Mouse (Mus musculus) lung, postnatal 0 days (tissue): Measurements from ENCODE around the gene Ifnl3.

ENCODE experiments used
- CTCF ChIP-seq: IDR thresholded peaks from 2 replicates; pipeline ENCODE4 v1.5.1; 2016; ENCODE audit warnings: antibody characterized with exemption, mild to moderate bottlenecking
- EP300 ChIP-seq: IDR thresholded peaks from 2 replicates; pipeline ENCODE4 v1.6.1; 2016; ENCODE audit warnings: antibody characterized with exemption, mild to moderate bottlenecking, control low read depth

GRCm38 (mm10) chr7:28490903-28491302 is 31.7 kb upstream of the Ifnl3 start:
- TF ChIP-seq CTCF (no peak), EP300 (no peak)
